Mouse (Mus musculus): ENCODE measurements at regions not wholly inside any gene's neighbourhood (a gene's known extent, or its start where the extent isn't known, plus 50 kb on each side); places are given as distances from the start of the nearest gene placed in this dataset.

GRCm38 (mm10) chr2:61492043-61492743 is 86.2 kb upstream of the Tank start:
- TF ChIP-seq CTCF (IDR thresholded peaks at IDR 0.05; ENCODE audit: extremely low read depth, insufficient read depth, insufficient read length, insufficient replicate concordance) (peak; percentile 73; the same call in 1 of the 2 replicates), POLR2A (IDR thresholded peaks at IDR 0.05; ENCODE audit: low read depth, low read length) (no peak)
